Mouse (Mus musculus) kidney, postnatal 10 days (tissue): ENCODE data around the gene Gm11639.

Source experiments
- DNase-seq: peaks from one replicate; pipeline ENCODE4 v3.0.0; 2021; ENCODE audit warnings: mixed read lengths

Gm11639 gene

DNA sequence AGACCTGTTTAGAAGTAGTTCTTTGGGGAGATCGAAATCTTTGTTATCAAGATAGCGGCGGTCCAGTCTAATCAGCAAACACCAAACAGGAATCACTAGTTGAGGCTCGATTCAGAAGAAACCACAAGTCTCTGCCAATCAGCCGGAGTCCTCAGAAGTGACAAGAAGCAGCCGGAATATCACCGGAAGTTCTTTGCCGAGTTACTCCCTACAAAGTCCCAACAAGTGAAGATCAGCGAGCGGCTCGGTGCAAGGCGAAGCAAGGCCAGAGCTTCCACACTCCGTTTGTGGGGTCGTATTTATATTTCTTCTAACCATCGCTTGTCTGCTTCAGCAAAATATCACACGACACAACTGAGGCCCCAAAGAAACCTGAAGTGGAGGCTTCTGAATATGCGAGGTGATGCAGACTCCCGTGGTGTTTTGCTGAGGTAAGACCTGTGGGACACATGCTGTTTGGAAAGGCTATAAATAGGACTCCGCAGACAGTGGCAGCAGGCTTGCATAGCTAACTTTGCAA lies 471.3 kb downstream of the Gm11639 start:
- no peak for DNase-seq

DNA sequence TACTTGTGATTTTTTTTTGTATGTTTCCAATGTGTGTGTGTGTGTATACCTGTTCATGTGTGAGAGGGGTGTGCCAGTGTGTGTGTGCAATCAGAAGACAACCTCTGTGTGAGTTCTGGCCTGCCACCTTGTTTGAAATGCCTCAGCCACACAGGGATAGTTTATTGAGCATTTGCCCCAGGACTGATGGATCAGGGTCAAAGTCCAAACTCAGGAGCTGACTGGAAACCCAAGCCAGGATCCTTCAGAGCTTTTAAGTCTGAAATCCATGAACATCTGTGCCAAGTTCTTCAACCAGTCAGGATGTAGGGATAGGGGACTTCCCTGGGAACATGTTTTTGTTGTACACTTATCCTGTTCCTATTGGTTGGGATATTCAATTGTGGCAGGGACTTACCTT lies 472.5 kb downstream of the Gm11639 start:
- no peak for DNase-seq

GRCm38 (mm10) chr11:105159673-105160360 lies 474.3 kb downstream of the Gm11639 start:
- no peak for DNase-seq

DNA sequence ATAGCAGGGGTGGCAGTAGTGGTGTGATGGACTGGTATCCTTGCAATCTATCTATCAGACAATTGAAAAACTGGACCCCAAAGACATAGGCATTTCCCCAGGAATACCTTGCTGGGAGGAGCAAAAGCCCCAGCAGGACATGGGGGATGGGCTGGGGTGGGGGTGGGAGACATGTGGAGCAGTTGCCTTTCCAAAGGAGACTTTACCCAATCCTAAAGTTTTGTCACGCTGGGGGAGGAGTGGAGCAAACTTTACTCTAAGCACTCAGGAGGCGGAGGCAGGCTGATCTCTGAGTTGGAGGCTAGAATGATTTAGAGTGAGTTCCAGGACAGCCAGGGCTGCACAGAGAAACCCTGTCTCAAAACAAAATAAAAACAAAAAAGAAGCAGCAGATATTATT lies 475.9 kb downstream of the Gm11639 start:
- DNase-seq = no peak

DNA sequence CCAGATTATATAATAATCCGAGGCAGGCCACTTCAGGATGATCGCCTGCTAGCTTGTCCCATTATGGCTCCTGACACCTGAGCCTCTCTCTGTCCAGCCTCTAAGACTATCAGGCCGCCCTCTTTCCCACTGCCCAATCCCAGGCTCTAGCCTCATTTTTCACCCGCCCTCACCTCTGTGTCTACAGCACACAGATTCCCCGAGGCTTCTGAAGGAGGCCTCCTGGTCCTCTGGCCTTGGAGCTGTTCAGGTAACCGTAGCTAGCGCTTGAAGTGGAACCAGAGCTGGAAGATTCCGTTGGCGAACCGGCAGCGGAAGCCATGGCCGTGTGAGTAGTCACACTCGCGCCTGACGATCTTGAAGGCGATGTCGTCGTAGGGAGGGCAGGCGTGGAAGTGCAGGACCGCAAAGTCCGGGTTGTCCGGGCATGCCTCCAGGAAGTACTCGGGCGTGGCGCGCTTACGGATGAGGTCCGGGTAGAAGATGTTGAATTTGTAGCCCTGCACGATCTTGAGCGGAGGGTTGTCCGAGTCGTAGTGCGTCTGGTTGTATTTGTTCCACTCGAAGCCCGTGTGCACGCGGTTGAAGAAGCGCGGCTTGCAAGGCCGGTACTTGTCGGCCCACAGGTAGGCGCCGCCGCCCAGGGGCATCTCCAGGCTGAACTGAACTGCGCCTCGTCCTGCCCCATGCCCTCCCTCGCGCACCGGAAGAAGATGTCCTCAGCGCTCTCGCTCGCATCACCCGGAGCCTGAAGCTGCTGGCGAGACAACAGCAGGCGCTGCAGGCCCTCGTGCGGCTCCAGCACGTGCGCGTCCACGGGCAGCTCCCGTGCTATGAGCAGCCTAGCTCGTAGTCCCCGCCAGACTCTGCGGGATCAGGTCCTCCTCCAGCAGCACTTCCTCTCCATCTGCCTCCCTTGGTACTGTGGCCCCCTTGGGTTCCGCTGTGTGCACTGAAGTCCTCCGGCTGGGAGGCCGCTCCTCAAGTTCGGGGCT lies 479.3 kb downstream of the Gm11639 start:
- no peak for DNase-seq

DNA sequence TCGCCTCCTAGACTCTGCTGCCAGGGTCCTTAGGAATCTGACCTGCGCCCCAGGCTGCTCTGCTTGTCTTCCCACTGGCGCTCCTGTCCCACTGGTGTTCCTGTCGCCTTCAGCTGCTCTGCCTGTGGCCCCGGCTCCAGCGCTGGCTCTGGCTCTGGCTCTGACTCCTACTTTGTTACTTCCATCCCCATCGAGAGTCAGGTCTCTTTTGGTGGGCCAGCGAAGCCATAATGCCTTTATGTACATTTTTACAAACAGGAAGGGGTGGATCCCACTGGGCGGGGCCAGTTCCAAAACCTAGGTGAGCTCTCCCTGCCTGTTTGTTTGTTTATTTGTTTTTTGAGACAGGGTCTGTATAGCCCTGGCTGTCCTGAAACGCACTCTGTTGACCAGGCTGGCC lies 481.3 kb downstream of the Gm11639 start:
- DNase-seq = no peak
